Mouse (Mus musculus): ENCODE data around the gene Epha10.
"Not testable (repeated sequence)": the region's sequence is repeated elsewhere in the genome, so short reads cannot be mapped to it uniquely, and the experiment has no call there.

GRCm38 (mm10) chr4:124939211-124939610 is 58.5 kb downstream of the Epha10 start, which contains the start of gene Cdca8:
- not testable (repeated sequence) for TF ChIP-seq GATA1, TAL1 (IDR thresholded peaks at IDR 0.05; ENCODE audit: low read length)
